Comparison of ENCODE assay signal across 14 mouse cellular contexts in the genomic region with DNA sequence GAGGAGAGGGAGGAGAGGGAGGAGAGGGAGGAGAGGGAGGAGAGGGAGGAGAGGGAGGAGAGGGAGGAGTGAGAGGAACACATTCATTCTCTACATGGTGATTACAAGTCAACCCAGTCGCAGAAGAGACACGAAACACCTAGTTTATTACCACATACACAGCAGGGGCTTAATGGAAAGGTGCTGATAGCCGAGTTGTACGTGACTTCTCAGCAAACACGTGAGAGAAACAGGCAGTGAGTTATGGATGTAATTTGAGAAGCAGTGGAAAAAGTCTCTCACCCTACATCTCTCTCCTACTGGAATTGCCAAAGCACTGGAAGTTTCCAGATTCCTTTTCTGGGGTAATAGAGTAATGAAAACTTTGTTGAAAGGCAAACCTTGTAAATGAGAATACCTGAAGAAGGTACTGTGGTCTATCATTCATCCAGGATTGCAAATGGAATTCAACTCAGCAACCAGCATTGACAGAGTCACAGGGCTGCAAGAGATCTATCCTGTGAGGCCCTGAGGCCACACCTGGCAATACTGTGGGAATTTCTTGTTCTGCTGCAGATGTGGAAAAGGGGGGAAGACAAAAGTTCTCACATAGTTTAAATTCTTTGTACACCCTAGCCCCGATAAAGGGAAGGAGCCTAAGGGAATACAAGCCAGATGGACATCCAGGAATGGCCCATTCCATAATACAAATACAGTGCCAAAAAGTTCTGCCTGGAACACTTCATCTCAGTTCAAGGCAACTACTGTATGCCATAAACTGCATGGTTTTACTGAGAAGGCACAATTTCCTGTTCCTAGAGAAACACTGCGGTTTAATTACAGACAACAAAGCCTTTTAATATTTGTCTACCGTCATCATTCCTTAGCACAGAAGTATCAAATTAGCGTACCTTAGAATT.
DNase-seq lines count a peak whose midpoint lies in the region; ATAC-seq and TF ChIP-seq lines count a peak whose summit lies in the region.
"Had no signal": no experiment of that assay in that cellular context is flagged by ENCODE, and none has a peak within 500 bp of the region (broad histone marks: within the 10 kb centered on the region; RNA-seq: fewer than 3 reads in every experiment).

No protein-coding gene starts in this region.

- no peak overlapping the region for H3K9ac ChIP-seq in intestine, embryonic 16.5 days (ENCODE audit: low read depth, low read length)
- H3K9ac ChIP-seq in intestine, postnatal 0 days (ENCODE audit: low read depth, low read length): no peak overlapping the region
- H3K9ac ChIP-seq in neural tube, embryonic 15.5 days (replicated peaks): no peak overlapping the region
- H3K9ac ChIP-seq: heart, embryonic 12.5 days; lung, embryonic 15.5 days had no signal

- intact Hi-C loops in heart, postnatal 10 days (cut with DNase I): no loop called here

- no peaks in the 10 kb centered on the region for H3K36me3 ChIP-seq in intestine, embryonic 16.5 days (ENCODE audit: control insufficient read depth, insufficient read depth, low read length)
- H3K36me3 ChIP-seq in intestine, postnatal 0 days (ENCODE audit: control insufficient read depth, insufficient read depth): no peaks in the 10 kb centered on the region
- H3K36me3 ChIP-seq in neural tube, embryonic 15.5 days: no peaks in the 10 kb centered on the region
- H3K36me3 ChIP-seq: heart, embryonic 12.5 days; lung, embryonic 15.5 days had no signal

- no peak for TF ChIP-seq CTCF in intestine, postnatal 0 days (IDR thresholded peaks at IDR 0.05; ENCODE audit: low read depth)

- no peak overlapping the region for H3K4me3 ChIP-seq in intestine, embryonic 16.5 days (ENCODE audit: low read length)
- H3K4me3 ChIP-seq in intestine, postnatal 0 days (ENCODE audit: low read depth, low read length): no peak overlapping the region
- H3K4me3 ChIP-seq in neural tube, embryonic 15.5 days (replicated peaks): no peak overlapping the region
- H3K4me3 ChIP-seq: heart, embryonic 12.5 days; lung, embryonic 15.5 days had no signal

- WGBS in intestine, embryonic 16.5 days: 45% methylated on average over 9 of the region's 9 CpGs
- WGBS in intestine, postnatal 0 days: 47% methylated on average over 9 of the region's 9 CpGs
- WGBS in neural tube, embryonic 15.5 days: 35% methylated on average over 9 of the region's 9 CpGs

- no peaks in the 10 kb centered on the region; the same call in 1 of the 2 replicates for H3K9me3 ChIP-seq in intestine, embryonic 16.5 days (ENCODE audit: control insufficient read depth, low read length)
- no peaks in the 10 kb centered on the region for H3K9me3 ChIP-seq in intestine, postnatal 0 days (ENCODE audit: control insufficient read depth)
- 0 out of 2 replicates have a peak, but pooled peaks cover under 1% of the 10 kb centered on the region for H3K9me3 ChIP-seq in neural tube, embryonic 15.5 days (replicated peaks)
- H3K9me3 ChIP-seq: lung, embryonic 15.5 days had no signal

- no peaks in the 10 kb centered on the region for H3K27me3 ChIP-seq in intestine, embryonic 16.5 days (replicated peaks; ENCODE audit: control insufficient read depth, insufficient read depth, low read length)
- no peaks in the 10 kb centered on the region for H3K27me3 ChIP-seq in intestine, postnatal 0 days (replicated peaks; ENCODE audit: control insufficient read depth, insufficient read depth, low read length)
- H3K27me3 ChIP-seq in neural tube, embryonic 15.5 days (replicated peaks): no peaks in the 10 kb centered on the region
- H3K27me3 ChIP-seq: heart, embryonic 12.5 days; lung, embryonic 15.5 days had no signal

- peaks cover 5% of the 10 kb centered on the region; the same call in 1 of the 2 replicates for H3K4me1 ChIP-seq in intestine, embryonic 16.5 days (ENCODE audit: control insufficient read depth, insufficient read depth, low read length)
- no peaks in the 10 kb centered on the region for H3K4me1 ChIP-seq in intestine, postnatal 0 days (replicated peaks; ENCODE audit: control insufficient read depth, insufficient read depth, low read length)
- 0 out of 2 replicates have a peak, but pooled peaks cover 4% of the 10 kb centered on the region for H3K4me1 ChIP-seq in neural tube, embryonic 15.5 days

- ATAC-seq in intestine, embryonic 16.5 days: peak; percentile 33; the same call in 1 of the 2 replicates
- no peak for ATAC-seq in intestine, postnatal 0 days
- no peak for ATAC-seq in neural tube, embryonic 15.5 days (ENCODE audit: low FRiP score)

- H3K27ac ChIP-seq in intestine, embryonic 16.5 days (ENCODE audit: low read length): no peak overlapping the region
- no peak overlapping the region for H3K27ac ChIP-seq in intestine, postnatal 0 days (ENCODE audit: low read depth, low read length)
- H3K27ac ChIP-seq in neural tube, embryonic 15.5 days (replicated peaks): no peak overlapping the region
- H3K27ac ChIP-seq: lung, embryonic 15.5 days had no signal

- peak; percentile 14 for DNase-seq in neural tube, embryonic 10.5 days (ENCODE audit: extremely low spot score, low spot score)
- DNase-seq in forelimb bud, embryonic 11.5 days (ENCODE audit: low read depth, low spot score): peak; percentile 82
- peak; percentile 27 for DNase-seq in yolk sac, embryonic 10.5 days (ENCODE audit: low spot score)
- DNase-seq in left cerebral cortex, adult 8-10 months (ENCODE audit: low spot score in 2 of 2): no peak
- DNase-seq in heart, postnatal 10 days: no peak
- DNase-seq: adrenal gland, postnatal 10 days; B cell, adult 2 months; cerebellum, adult 18-20 months; heart, postnatal 4 days had no signal

- H3K4me2 ChIP-seq in intestine, embryonic 16.5 days (ENCODE audit: low read depth, low read length): no peak overlapping the region
- no peak overlapping the region for H3K4me2 ChIP-seq in intestine, postnatal 0 days (replicated peaks; ENCODE audit: low read depth)
- H3K4me2 ChIP-seq in neural tube, embryonic 15.5 days: no peak overlapping the region
- H3K4me2 ChIP-seq: heart, embryonic 12.5 days; lung, embryonic 15.5 days had no signal

Comparison
In these comparisons a context has a peak if more than half of its experiments do, and no peak if none do; other contexts are left out.
1. DNase-seq: peak in neural tube, embryonic 10.5 days (single experiment), forelimb bud, embryonic 11.5 days (single experiment) and yolk sac, embryonic 10.5 days (single experiment); none in left cerebral cortex, adult 8-10 months (0 of 2) and heart, postnatal 10 days (0 of 2).